Mouse (Mus musculus): Measurements from ENCODE around the gene Ddx56.

DNA sequence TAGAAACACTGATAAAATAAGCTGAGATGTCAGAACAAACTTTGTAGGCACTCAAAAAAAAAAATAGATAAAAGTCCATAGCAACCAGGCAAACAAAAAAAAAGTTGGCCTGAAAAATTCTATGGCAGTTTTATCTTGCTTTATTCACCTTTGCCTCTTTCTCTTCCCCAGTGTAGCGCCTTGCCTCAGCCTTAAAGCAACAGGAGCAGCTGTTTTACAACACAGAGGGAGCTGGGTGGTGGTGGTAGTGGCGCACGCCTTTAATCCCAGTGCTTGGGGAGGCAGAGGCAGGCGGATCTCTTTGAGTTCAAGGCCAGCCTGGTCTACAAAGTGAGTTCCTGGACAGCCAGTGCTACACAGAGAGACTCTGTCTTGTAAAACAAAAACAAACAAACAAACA lies 34.5 kb downstream of the Ddx56 start:
- TF ChIP-seq POLR2A (IDR thresholded peaks at IDR 0.05; ENCODE audit: insufficient read depth, low read depth, low read length) (no peak), CTCF (IDR thresholded peaks at IDR 0.05; ENCODE audit: insufficient read depth, low read depth, low read length) (no peak)
